Mouse (Mus musculus) embryonic fibroblast, embryonic 13.5 days (primary cell): ENCODE measurements at regions not wholly inside any gene's neighbourhood (a gene's known extent, or its start where the extent isn't known, plus 50 kb on each side); places are given as distances from the start of the nearest gene placed in this dataset.
A peak's percentile ranks its signal among the peaks of the same experiment; 100 is the strongest.

Experiments used
- H3K27ac ChIP-seq: 2 replicates; pipeline ENCODE4 v1.5.1; 2012; ENCODE audit warnings: low read length, control low read depth, inconsistent platforms; ENCODE audit not compliant: insufficient read depth
- H3K4me1 ChIP-seq: 2 replicates; pipeline ENCODE4 v1.6.1; 2011; ENCODE audit warnings: low read length; ENCODE audit not compliant: control insufficient read depth, insufficient read depth
- H3K4me3 ChIP-seq: 2 replicates; pipeline ENCODE4 v1.5.1; 2011; ENCODE audit warnings: mild to moderate bottlenecking, control low read depth, low read length; ENCODE audit not compliant: insufficient read depth
- CTCF ChIP-seq: IDR thresholded peaks from 2 replicates; pipeline ENCODE4 v1.5.1; 2011; ENCODE audit warnings: mild to moderate bottlenecking, control low read depth, low read length, moderate library complexity, borderline replicate concordance; ENCODE audit not compliant: insufficient read depth
- POLR2A ChIP-seq: IDR thresholded peaks from 2 replicates; pipeline ENCODE4 v1.6.1; 2011; ENCODE audit warnings: low read depth, mild to moderate bottlenecking, control low read depth, low read length, moderate library complexity

DNA sequence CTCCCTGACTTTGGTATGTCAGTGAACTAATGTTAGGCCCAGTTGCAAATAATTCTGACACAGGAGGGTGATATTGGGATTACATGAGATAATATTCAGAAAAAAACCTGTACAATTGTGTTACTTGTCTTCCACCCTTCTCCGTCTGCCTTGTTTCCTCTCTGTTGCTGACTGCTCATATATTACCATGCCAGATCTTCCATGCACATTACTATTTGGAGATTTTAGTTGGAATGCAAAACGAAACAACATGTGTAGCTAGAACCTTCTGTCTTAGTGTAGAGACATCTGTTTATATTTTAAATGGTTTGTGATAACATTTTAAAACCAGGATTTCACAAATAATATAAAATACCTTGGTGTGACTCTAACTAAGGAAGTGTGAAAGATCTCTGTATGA lies 188.1 kb upstream of the Hey2 start:
- H3K4me1 ChIP-seq, result no peaks in the 10 kb centered on the region
- H3K27ac ChIP-seq, result no peak overlapping the region
- TF ChIP-seq POLR2A (no peak), CTCF (no peak)
- no peak overlapping the region for H3K4me3 ChIP-seq

DNA sequence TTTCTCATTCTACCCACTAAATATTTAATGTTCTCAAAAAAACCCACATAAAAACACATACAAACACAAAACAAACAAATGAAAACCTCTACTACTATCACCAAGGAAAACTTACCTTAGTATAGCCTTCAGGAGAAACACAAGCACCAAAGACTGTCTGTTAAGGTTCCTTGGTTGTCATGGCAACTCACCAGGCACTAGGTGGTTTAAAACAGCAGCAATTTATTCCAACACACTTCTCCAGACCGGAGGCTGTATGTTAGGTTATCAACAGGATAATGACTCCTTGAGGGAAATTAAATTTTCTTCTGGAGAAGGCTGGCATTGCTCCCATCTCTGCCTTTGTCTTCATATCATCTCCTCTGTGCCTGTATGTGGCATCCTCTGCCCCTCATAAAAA lies 183.8 kb upstream of the Hey2 start:
- no peak overlapping the region for H3K27ac ChIP-seq

DNA sequence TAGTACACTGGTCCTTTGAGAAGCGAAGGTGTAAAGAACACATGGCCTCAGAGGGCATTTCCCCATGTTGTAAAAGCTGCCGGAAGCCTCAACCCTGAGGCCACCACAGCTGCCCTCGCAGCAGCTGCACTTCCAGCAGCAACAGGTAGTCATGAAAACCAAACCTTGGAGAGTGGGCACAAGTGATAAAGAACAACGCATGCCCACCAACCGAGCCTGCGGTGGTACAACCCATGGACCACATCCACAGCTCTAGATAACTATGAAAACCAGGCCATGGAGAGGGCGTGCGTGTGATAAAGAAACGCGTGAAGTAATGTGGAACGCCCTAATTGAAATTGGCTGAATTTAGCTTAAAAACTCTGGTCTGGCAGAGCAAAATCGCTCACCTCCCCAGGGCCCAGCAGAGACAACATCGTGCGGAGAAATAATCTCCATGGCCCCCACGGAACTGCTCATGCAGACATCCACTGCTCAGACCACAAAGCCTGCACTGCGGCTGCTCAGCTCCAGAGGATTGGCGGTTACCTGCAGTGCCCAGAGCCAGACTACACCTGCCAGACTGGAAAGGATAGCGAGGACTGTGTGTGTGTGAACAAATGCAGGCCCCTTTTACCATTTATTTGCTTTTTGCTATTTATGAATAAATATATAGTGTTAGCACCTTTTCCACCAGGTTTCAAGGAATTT lies 170.2 kb upstream of the Hey2 start:
- H3K27ac ChIP-seq, result no peak overlapping the region
- H3K4me3 ChIP-seq, result no peak overlapping the region
- TF ChIP-seq POLR2A, result no peak
- no peak for TF ChIP-seq CTCF
- H3K4me1 ChIP-seq, result no peaks in the 10 kb centered on the region

More for the DNA sequence above, 183.8 kb upstream of the Hey2 start:
- Histone ChIP-seq H3K4me3 (no peak overlapping the region), H3K4me1 (no peaks in the 10 kb centered on the region)
- no peak for TF ChIP-seq POLR2A
- no peak for TF ChIP-seq CTCF

DNA sequence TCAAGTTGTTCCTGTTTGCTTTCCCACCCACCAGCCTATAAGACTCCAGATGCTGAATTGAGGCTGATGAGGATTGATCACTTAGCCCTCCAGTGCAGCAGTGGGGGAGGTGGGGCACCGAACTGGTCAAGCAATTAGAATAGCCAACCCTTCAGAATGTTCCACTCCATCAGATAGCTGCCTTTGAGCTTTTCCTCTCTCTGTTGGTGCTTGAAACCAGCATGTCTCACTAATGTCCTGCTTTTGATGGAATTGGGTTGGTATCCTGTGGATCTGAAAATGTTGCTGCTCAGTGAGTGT lies 167.3 kb upstream of the Hey2 start:
- no peak overlapping the region for H3K4me3 ChIP-seq
- H3K27ac ChIP-seq, result no peak overlapping the region
- no peak for TF ChIP-seq POLR2A
- TF ChIP-seq CTCF, result no peak
- no peaks in the 10 kb centered on the region for H3K4me1 ChIP-seq

DNA sequence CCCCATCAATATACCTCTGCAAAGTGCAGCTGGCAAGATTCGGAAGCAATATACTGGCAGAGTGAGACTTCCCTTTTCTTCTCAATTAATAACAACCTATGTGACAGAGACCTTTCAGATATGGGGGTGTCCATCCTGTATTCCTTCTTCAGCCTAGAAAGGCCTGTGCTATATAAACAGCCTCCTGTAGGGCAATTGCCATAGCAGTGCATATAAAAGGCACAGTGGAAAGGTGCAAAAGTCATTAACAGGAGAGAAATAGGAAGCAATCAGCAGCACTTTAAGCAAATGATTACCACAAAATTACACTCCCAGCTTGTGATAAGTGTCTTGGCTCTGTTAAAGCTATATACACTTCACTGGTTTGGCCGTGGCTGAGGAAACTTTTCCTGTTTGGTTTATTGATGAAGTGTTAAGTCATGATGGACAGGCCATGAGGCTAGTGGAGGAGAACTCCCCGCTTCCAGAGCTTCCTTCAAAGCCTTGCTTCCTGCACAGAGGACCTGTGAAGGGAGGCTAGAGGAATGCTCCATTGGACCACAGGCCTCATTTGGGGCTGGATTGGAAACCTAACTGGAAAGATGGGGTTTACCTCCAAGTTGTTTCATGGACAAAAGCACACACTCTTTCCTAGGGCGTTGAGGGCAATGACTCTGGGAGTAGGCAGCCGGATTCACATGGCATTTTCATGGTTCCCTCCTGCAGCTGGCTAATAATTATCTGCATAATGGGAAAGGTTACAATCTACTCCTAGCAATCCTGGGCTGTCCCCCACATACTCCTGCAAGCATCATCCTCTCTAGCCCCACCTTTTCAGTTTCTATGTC lies 166.7 kb upstream of the Hey2 start:
- Histone ChIP-seq H3K27ac (no peak overlapping the region), H3K4me3 (no peak overlapping the region), H3K4me1 (no peaks in the 10 kb centered on the region)
- TF ChIP-seq CTCF (no peak), POLR2A (no peak)

DNA sequence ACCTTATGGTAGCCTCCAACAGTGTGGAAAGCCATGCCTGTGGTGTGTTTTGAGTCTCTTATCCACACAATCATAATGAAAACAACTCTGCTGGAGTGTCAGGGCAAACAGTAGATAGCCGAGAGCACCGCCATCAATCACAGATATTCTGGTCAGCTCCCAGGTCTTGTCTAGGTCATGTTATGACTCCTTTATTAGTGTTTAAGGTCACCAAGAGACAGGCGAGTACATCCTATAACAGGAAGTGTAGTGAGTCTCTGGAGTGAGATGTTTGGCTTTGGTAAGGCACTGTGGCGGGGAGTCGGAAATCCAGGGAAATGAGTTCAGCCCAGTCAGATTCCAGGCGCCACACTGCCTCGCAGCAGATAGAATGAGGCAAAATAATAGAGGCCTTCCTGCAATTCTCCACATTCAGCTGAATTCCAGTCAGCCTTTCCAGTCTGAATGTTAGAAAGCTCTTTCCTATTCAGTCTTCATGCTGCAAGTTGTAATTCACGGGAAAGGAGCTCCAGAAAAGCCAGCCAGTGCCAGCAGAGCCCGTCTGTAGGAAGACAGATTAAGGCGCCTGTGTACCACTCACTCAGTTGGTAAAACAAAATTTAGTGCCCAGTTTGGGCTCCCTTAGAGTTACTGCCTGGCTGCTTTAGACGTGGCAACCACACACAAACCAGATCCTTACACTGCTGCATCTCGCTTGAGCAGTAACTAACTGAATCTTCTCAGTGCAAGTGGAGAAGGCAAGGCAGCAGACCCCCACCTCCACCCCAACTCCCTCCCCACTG lies 155.8 kb upstream of the Hey2 start:
- Histone ChIP-seq H3K4me3 (no peak overlapping the region), H3K4me1 (0 out of 2 replicates have a peak, but pooled peaks cover 2% of the 10 kb centered on the region), H3K27ac (no peak overlapping the region)
- no peak for TF ChIP-seq CTCF
- TF ChIP-seq POLR2A, result no peak

DNA sequence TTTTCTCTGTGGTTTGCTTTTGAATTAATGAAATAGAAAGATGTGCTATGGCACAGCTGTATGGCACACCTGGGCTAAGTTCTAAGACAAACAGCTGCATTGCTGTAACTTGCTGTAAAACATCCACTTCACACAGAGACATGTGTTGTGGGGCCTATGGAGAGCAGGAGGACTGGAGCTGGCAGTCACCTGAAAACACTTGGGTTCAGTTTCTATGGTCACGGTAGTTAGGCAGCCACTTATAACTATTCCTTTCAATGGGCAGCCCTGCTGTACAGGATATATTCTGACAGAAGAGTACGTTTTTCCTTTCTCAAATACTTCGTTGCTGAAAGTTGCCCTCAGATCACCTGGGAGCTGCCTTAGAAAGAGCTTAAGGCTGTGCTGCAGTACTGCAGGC lies 149.6 kb upstream of the Hey2 start:
- 0 out of 2 replicates have a peak, but pooled peaks cover 2% of the 10 kb centered on the region for H3K4me1 ChIP-seq
- no peak overlapping the region for H3K4me3 ChIP-seq
- no peak overlapping the region for H3K27ac ChIP-seq
- TF ChIP-seq POLR2A (no peak), CTCF (no peak)

DNA sequence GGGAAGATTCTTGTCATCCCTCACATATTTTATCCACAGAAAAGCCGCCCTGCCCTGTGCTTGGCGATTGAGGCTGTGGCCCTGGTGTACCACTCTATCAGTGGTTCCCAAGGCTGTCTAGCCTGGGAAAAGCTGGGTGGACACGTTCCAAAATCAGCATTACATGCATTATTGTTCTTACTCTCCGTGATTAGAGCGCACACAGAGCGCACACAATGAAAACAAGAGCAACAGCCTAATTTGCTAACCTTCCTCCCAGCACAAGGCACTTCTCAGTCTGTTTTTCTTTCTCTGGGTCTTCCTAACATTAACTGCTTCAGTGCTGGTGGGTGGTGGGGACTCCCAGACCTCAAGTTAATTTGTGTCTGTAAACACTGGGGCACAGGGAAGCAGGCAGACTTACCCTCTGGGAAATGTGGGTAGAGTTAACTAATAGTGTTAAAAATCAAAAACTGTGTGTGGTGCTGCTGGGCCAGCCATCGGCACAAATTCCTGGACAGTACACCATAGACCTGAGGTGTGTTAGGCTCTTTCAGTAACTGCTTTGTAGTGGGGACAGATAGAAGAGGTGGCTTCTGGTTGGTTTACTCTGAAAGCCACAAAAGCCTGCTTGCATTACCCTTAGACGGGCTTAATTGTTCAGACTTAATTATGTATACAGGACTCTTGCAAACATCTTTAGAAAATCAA lies 137.8 kb upstream of the Hey2 start:
- TF ChIP-seq CTCF, result no peak
- TF ChIP-seq POLR2A, result no peak
- H3K4me3 ChIP-seq, result no peak overlapping the region
- H3K4me1 ChIP-seq, result peaks cover 4% of the 10 kb centered on the region; the same call in 1 of the 2 replicates
- H3K27ac ChIP-seq, result peak overlapping the region; percentile 56

DNA sequence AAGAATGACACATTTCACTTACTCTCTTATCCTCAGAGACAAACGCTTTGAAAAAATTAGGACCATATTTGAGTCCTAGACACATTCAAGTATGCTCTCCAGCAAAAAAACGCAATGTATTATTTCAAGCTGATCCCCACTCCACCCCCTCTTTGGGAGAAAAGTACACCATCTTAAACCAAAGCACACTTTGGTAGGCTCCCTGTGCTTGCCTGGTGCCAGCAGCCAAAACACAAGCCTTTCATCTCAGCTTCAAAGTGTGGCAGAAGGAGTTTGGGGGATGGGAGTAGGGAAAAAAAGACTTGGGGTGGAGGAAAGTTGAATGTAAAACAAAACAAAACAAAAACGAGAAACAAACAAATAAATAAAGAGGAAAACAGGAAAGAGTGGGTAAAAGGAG lies 137.2 kb upstream of the Hey2 start:
- no peak overlapping the region for H3K4me3 ChIP-seq
- TF ChIP-seq POLR2A (no peak), CTCF (no peak)
- peaks cover 4% of the 10 kb centered on the region; the same call in 1 of the 2 replicates for H3K4me1 ChIP-seq
- H3K27ac ChIP-seq, result peak overlapping the region; percentile 45
